Mouse (Mus musculus): Measurements from ENCODE around the gene Olfr829. TPM values are rescaled to one million over a fixed set of nuclear protein-coding genes. Genes with fewer than 3 reads are reported as not detected.

Olfr829 gene
- not detected in 2 replicates for polyA plus RNA-seq (2015; fragmentation: Nextera tagmentation; extraction: Ambion mirVana)

DNA sequence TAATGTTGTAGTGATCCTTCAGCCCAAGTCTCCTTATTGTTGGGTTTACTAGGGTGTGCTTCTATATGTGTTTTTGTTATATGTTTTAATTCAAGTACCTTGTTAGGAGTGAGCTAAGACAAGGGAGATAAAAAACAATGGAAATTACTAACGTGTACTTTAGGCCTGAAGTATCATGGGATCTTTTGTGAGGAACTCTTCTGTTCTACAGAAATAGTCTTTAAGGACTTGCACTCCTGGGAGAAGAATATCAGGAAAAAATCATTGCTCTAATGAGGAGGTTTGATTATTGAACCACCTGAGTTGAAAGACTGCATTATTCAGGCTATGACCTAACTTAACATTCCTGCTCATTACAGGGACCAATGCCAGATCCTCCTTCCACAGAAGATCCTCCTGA, at the start of gene Olfr829:
Olfr829 (plus strand) TSS at position 301 of the 400 bp plus-strand sequence.

DNA sequence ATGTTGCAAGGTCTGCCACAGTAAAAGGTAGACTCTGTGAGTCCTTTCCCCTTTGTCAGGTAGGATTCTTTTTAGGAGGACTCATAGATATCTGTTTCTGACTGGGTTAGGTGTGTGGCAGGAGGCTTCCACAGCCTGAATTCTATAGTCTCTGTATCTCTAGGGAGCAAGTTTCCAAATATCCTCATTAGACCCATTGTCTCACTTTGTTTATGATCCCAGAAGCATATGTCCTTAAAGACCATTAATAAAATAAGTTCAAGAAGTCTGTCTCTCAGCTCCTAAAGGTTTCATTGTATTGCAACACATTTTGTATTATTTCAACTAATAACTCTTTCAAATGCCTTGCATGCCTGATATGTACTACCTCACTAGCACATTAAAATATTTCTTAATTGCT, 35.3 kb upstream of the Olfr829 start, which contains the start of gene Olfr828:
Olfr828 (minus strand) TSS at position 101 of the 400 bp plus-strand sequence.

DNA sequence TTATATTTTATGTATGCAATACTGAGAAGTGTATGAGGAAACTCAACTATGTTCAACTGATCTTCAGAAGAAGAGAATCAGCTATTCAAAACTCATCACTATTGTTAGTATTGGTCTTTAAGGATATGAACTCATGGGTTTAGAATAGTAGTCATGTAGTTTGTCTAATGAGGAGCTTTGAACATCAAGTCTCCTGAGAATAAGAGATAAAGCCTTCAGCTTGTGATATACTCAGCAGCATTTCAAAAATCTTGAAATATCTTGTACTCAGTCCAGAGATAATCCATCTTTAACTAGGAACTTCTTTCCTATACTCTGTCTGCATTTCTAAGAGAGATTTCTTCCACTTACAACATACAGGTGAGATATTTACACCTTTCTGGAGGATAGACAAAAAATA, 19.7 kb downstream of the Olfr829 start, which contains the start of gene Olfr830:
Olfr830 (plus strand) TSS at position 301 of the 400 bp plus-strand sequence.

Other genes with a start within 250 kb of the Olfr829 start
- 2.1 and 3.2 TPM in 2 replicates for gene Muc16, start 180.4 kb upstream of the Olfr829 start, polyA plus RNA-seq (2015; fragmentation: Nextera tagmentation; extraction: Ambion mirVana)
- gene Olfr24, start 90.9 kb upstream of the Olfr829 start, polyA plus RNA-seq (2015; fragmentation: Nextera tagmentation; extraction: Ambion mirVana): not detected in 2 replicates
- gene Olfr828, start 35.4 kb upstream of the Olfr829 start, polyA plus RNA-seq (2015; fragmentation: Nextera tagmentation; extraction: Ambion mirVana): not detected in 2 replicates
- not detected in 2 replicates for gene Olfr830, start 19.8 kb downstream of the Olfr829 start, polyA plus RNA-seq (2015; fragmentation: Nextera tagmentation; extraction: Ambion mirVana)
- not detected in 2 replicates for gene Olfr832, start 82.2 kb downstream of the Olfr829 start, polyA plus RNA-seq (2015; fragmentation: Nextera tagmentation; extraction: Ambion mirVana)
- not detected in 2 replicates for gene Olfr834, start 133.1 kb downstream of the Olfr829 start, polyA plus RNA-seq (2015; fragmentation: Nextera tagmentation; extraction: Ambion mirVana)
- gene Olfr835, start 177.8 kb downstream of the Olfr829 start, polyA plus RNA-seq (2015; fragmentation: Nextera tagmentation; extraction: Ambion mirVana): not detected in 2 replicates

Measured in urinary bladder, postnatal 0 days (tissue).